In genomic region chrX:169794831-169795311, GRCm38 (mm10) we compare ENCODE assay signal across 14 mouse cellular contexts. TPM values are rescaled to one million over a fixed set of nuclear protein-coding genes. Genes with fewer than 3 reads are reported as not detected.
DNase-seq lines count a peak whose midpoint lies in the region; ATAC-seq and TF ChIP-seq lines count a peak whose summit lies in the region.
"Had no signal": no experiment of that assay in that cellular context is flagged by ENCODE, and none has a peak within 500 bp of the region (broad histone marks: within the 10 kb centered on the region; RNA-seq: fewer than 3 reads in every experiment).

No protein-coding gene starts in this region.

- no peaks in the 10 kb centered on the region for H3K4me1 ChIP-seq in liver, postnatal 0 days (ENCODE audit: insufficient read depth)
- H3K4me1 ChIP-seq: neural tube, embryonic 12.5 days; stomach, embryonic 15.5 days had no signal

- H3K27ac ChIP-seq in liver, postnatal 0 days (ENCODE audit: low read depth) = no peak overlapping the region
- H3K27ac ChIP-seq: neural tube, embryonic 12.5 days; stomach, embryonic 15.5 days had no signal

- 35% methylated on average over 7 of the region's 7 CpGs for WGBS in liver, postnatal 0 days (ENCODE audit: insufficient replicate concordance)

- no peak overlapping the region for H3K9ac ChIP-seq in liver, postnatal 0 days (replicated peaks)
- H3K9ac ChIP-seq: neural tube, embryonic 12.5 days; stomach, embryonic 15.5 days had no signal

- no peaks in the 10 kb centered on the region for H3K27me3 ChIP-seq in liver, postnatal 0 days (ENCODE audit: insufficient read depth, low read length)
- H3K27me3 ChIP-seq: neural tube, embryonic 12.5 days; stomach, embryonic 15.5 days had no signal

- no peak overlapping the region for H3K4me3 ChIP-seq in liver, postnatal 0 days (ENCODE audit: low read depth, low read length)
- H3K4me3 ChIP-seq: neural tube, embryonic 12.5 days; stomach, embryonic 15.5 days had no signal

- H3K4me2 ChIP-seq in liver, postnatal 0 days (ENCODE audit: low read depth, low read length) = no peak overlapping the region
- H3K4me2 ChIP-seq: neural tube, embryonic 12.5 days; stomach, embryonic 15.5 days had no signal

- peak; percentile 33; the same call in 1 of the 2 replicates for ATAC-seq in liver, postnatal 0 days
- ATAC-seq: CD4-positive, CD25-positive, alpha-beta regulatory T cell, adult 4 months had no signal

- no peak for TF ChIP-seq CTCF in liver, postnatal 0 days (IDR thresholded peaks at IDR 0.05; ENCODE audit: low read depth)

- peak; percentile 8 for DNase-seq in gastrocnemius, postnatal 25 days
- DNase-seq in gastrocnemius, adult 8-10 months (ENCODE audit: low spot score in 2 of 2) = no peak
- peak; percentile 89 for DNase-seq in 3T3-L1 (ENCODE audit: low read depth, low spot score)
- DNase-seq in adrenal gland, postnatal 14 days = peak; percentile 59
- DNase-seq in liver, postnatal 0 days = no peak
- DNase-seq in cerebellum, postnatal 4 days (ENCODE audit: low spot score in 2 of 2) = no peak
- DNase-seq in cerebellum, postnatal 10 days = no peak
- no peak for DNase-seq in layer of hippocampus, postnatal 10 days (ENCODE audit: low spot score in 2 of 2)
- DNase-seq: right cerebral cortex, postnatal 14 days had no signal

- no peaks in the 10 kb centered on the region for H3K9me3 ChIP-seq in liver, postnatal 0 days (ENCODE audit: low read length)
- H3K9me3 ChIP-seq: neural tube, embryonic 12.5 days; stomach, embryonic 15.5 days had no signal

- TF ChIP-seq EP300 in liver, postnatal 0 days (IDR thresholded peaks at IDR 0.05; ENCODE audit: low read depth) = no peak

- no peaks in the 10 kb centered on the region for H3K36me3 ChIP-seq in liver, postnatal 0 days (replicated peaks; ENCODE audit: insufficient read depth, low read length)
- H3K36me3 ChIP-seq: neural tube, embryonic 12.5 days; stomach, embryonic 15.5 days had no signal

RNA-seq across cellular contexts. Expression of gene 4933400A11Rik, which starts 15.4 kb away (rescaled TPM):
- not detected for total RNA-seq in gastrocnemius, postnatal 25 days (2021)
- total RNA-seq in gastrocnemius, adult 8-10 months (2022) = not detected
- not detected in 2 replicates for total RNA-seq in adrenal gland, postnatal 14 days (2021)
- not detected in 2 replicates for polyA plus RNA-seq in liver, postnatal 0 days (2015; fragmentation: Nextera tagmentation; extraction: Ambion mirVana)
- total RNA-seq in layer of hippocampus, postnatal 10 days (2021) = not detected
- total RNA-seq: heart, postnatal 25 days; megakaryocyte-erythroid progenitor cell, adult 5-6 weeks had no signal
- polyA plus RNA-seq: CD4-positive, CD25-positive, alpha-beta regulatory T cell, adult 4 months; neural tube, embryonic 12.5 days had no signal

Comparison
In these comparisons a context has a peak if more than half of its experiments do, and no peak if none do; other contexts are left out.
1. DNase-seq: peak in gastrocnemius, postnatal 25 days (single experiment), 3T3-L1 (single experiment) and adrenal gland, postnatal 14 days (single experiment); none in gastrocnemius, adult 8-10 months (0 of 2), liver, postnatal 0 days (single experiment), cerebellum, postnatal 4 days (0 of 2), cerebellum, postnatal 10 days (0 of 2) and layer of hippocampus, postnatal 10 days (0 of 2).